Mouse (Mus musculus): ENCODE measurements around the gene Gm21725.
"Not testable (repeated sequence)": the region's sequence is repeated elsewhere in the genome, so short reads cannot be mapped to it uniquely, and the experiment has no call there.

Gm21725 gene

GRCm38 (mm10) chrY:13348963-13349362 is at the start of gene Gm21725:
Gene Gm21725, minus strand, starts transcription at chrY:13349063.
- not testable (repeated sequence) for DNase-seq (ENCODE audit: low spot score)

Measured in left cerebral cortex, adult 11 months (tissue).